Mouse (Mus musculus) cerebellum, postnatal 14 days (tissue): ENCODE results near the gene Herc1.

Source experiments
- DNase-seq, 2 experiments: peaks; one replicate each; pipeline ENCODE4 v3.0.0; 2021; ENCODE audit warnings: mixed read lengths in 2 of 2

Herc1 gene

GRCm38 (mm10) chr9:66349860-66350787 lies at the start of gene Herc1:
Herc1 (plus strand) TSS chr9:66350450.
- peak; percentile 96 to 97 for DNase-seq

- DNase-seq = no peak
Observed at GRCm38 (mm10) chr9:66304320-66305090, 45.7 kb upstream of the Herc1 start.

GRCm38 (mm10) chr9:66305121-66306112 lies 44.8 kb upstream of the Herc1 start:
- DNase-seq = peak; percentile 60

GRCm38 (mm10) chr9:66306414-66306813 lies 43.8 kb upstream of the Herc1 start:
- DNase-seq = no peak

- DNase-seq = no peak
Observed at GRCm38 (mm10) chr9:66307341-66307740, 42.9 kb upstream of the Herc1 start.

GRCm38 (mm10) chr9:66308741-66309140 lies 41.5 kb upstream of the Herc1 start:
- DNase-seq = no peak

GRCm38 (mm10) chr9:66311458-66311857 lies 38.8 kb upstream of the Herc1 start:
- no peak for DNase-seq

- DNase-seq = no peak
Observed at GRCm38 (mm10) chr9:66316603-66317002, 33.6 kb upstream of the Herc1 start.

GRCm38 (mm10) chr9:66322010-66322931 lies 28.0 kb upstream of the Herc1 start:
- DNase-seq = peak; percentile 93 to 97

GRCm38 (mm10) chr9:66326879-66327278 lies 23.4 kb upstream of the Herc1 start:
- DNase-seq = no peak

- DNase-seq = no peak
Observed at GRCm38 (mm10) chr9:66329474-66329873, 20.8 kb upstream of the Herc1 start.

- DNase-seq = no peak
Observed at GRCm38 (mm10) chr9:66330437-66330836, 19.8 kb upstream of the Herc1 start.

GRCm38 (mm10) chr9:66331548-66331947 lies 18.7 kb upstream of the Herc1 start:
- no peak for DNase-seq

- no peak for DNase-seq
Observed at GRCm38 (mm10) chr9:66332393-66332792, 17.9 kb upstream of the Herc1 start.

GRCm38 (mm10) chr9:66337280-66337679 lies 13.0 kb upstream of the Herc1 start:
- no peak for DNase-seq

GRCm38 (mm10) chr9:66338005-66338782 lies 12.1 kb upstream of the Herc1 start:
- peak in 1 of 2 experiments; percentile 26 for DNase-seq

GRCm38 (mm10) chr9:66339714-66340113 lies 10.5 kb upstream of the Herc1 start:
- no peak for DNase-seq

GRCm38 (mm10) chr9:66340394-66341094 lies 9.7 kb upstream of the Herc1 start:
- no peak for DNase-seq

- DNase-seq = no peak
Observed at GRCm38 (mm10) chr9:66347405-66348035, 2.7 kb upstream of the Herc1 start.
